22 mouse cellular contexts compared by ENCODE assay signal in the genomic region with DNA sequence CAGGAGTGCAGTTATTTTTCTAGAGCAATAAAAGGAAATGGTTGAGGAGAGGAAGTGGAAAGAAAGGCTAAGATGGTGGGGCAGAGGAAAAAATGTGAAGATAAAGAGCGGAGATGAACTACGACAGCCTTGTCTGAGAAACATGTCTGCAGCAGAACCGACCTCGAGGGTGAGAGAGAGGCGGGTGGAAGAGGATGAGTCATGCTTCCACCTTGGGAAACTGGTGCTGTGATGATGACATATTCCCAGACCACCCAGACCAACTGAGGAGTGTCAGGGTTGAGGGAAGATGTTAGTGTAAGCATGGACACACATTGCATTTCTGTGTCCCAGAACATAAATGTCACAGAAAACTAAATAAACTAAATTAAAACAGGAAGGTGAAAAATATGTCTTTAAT. TPM values are rescaled to one million over a fixed set of nuclear protein-coding genes. Genes with fewer than 3 reads are reported as not detected.
DNase-seq lines count a peak whose midpoint lies in the region; ATAC-seq and TF ChIP-seq lines count a peak whose summit lies in the region.
"Had no signal": no experiment of that assay in that cellular context is flagged by ENCODE, and none has a peak within 500 bp of the region (broad histone marks: within the 10 kb centered on the region; RNA-seq: fewer than 3 reads in every experiment).

No protein-coding gene starts in this region.

- no peak for TF ChIP-seq POLR2A in lung, adult 2 months (IDR thresholded peaks at IDR 0.05; ENCODE audit: borderline replicate concordance, extremely low read depth, low read depth, low read length)

- no peak overlapping the region for H3K4me3 ChIP-seq in lung, adult 2 months (replicated peaks; ENCODE audit: extremely low read depth, low read depth, low read length)
- no peak overlapping the region for H3K4me3 ChIP-seq in liver, embryonic 11.5 days (ENCODE audit: low read depth, low read length)
- H3K4me3 ChIP-seq: embryonic facial prominence, embryonic 15.5 days; erythroblast, embryonic 14.5 days; forebrain, embryonic 10.5 days; gastrocnemius, adult 2 months; heart, adult 2 months; heart, embryonic 15.5 days; hindbrain, embryonic 10.5 days; hindbrain, embryonic 15.5 days had no signal

- H3K4me1 ChIP-seq in lung, adult 2 months (ENCODE audit: control insufficient read depth, insufficient read depth, low read length), result no peaks in the 10 kb centered on the region
- no peaks in the 10 kb centered on the region for H3K4me1 ChIP-seq in liver, embryonic 11.5 days (replicated peaks; ENCODE audit: control insufficient read depth, insufficient read depth, low read length)
- H3K4me1 ChIP-seq: embryonic facial prominence, embryonic 15.5 days; heart, embryonic 15.5 days; hindbrain, embryonic 10.5 days had no signal

- no peak overlapping the region for H3K9ac ChIP-seq in liver, embryonic 11.5 days (ENCODE audit: low read depth, low read length)
- H3K9ac ChIP-seq: embryonic facial prominence, embryonic 15.5 days; heart, embryonic 15.5 days; hindbrain, embryonic 15.5 days had no signal

- peak; percentile 70 for DNase-seq in adrenal gland, adult 2 months
- DNase-seq in adrenal gland, adult 18-20 months (ENCODE audit: low spot score in 2 of 2), result no peak
- DNase-seq in 416B (ENCODE audit: low read depth), result peak; percentile 84
- peak; percentile 65 for DNase-seq in adrenal gland, postnatal 14 days
- DNase-seq in lung, adult 2 months, result no peak
- DNase-seq in liver, embryonic 11.5 days (ENCODE audit: low spot score), result no peak
- DNase-seq: cerebellum, postnatal 10 days; embryo, embryonic 11 days; gastrocnemius, adult 2 months; gastrocnemius, postnatal 25 days; heart, adult 2 months; heart, postnatal 14 days had no signal

- peak; percentile 70 for ATAC-seq in megakaryocyte progenitor cell, adult 5-6 weeks (replicated peaks; ENCODE audit: poor library complexity)
- no peak for ATAC-seq in liver, embryonic 11.5 days (replicated peaks; ENCODE audit: low FRiP score)
- ATAC-seq: forebrain, embryonic 14.5 days; intestine, embryonic 16.5 days had no signal

- H3K27me3 ChIP-seq in liver, embryonic 11.5 days (replicated peaks; ENCODE audit: control insufficient read depth, insufficient read depth, low read length), result no peaks in the 10 kb centered on the region
- H3K27me3 ChIP-seq: heart, embryonic 15.5 days; hindbrain, embryonic 15.5 days had no signal

- WGBS in lung, adult 2 months, result 28% methylated on average over 5 of the region's 5 CpGs
- 36% methylated on average over 5 of the region's 5 CpGs for WGBS in liver, embryonic 11.5 days

- no peaks in the 10 kb centered on the region for H3K36me3 ChIP-seq in liver, embryonic 11.5 days (ENCODE audit: control insufficient read depth, insufficient read depth, low read length)
- H3K36me3 ChIP-seq: embryonic facial prominence, embryonic 15.5 days; forebrain, embryonic 10.5 days; heart, embryonic 15.5 days; hindbrain, embryonic 10.5 days; hindbrain, embryonic 15.5 days had no signal

- H3K9me3 ChIP-seq in liver, embryonic 11.5 days (ENCODE audit: control insufficient read depth, low read length), result no peaks in the 10 kb centered on the region
- H3K9me3 ChIP-seq: embryonic facial prominence, embryonic 15.5 days; forebrain, embryonic 10.5 days; heart, embryonic 15.5 days; hindbrain, embryonic 10.5 days; hindbrain, embryonic 15.5 days had no signal

- H3K27ac ChIP-seq in liver, embryonic 11.5 days (ENCODE audit: low read depth, low read length), result no peak overlapping the region
- H3K27ac ChIP-seq: embryonic facial prominence, embryonic 15.5 days; forebrain, embryonic 10.5 days; gastrocnemius, adult 2 months; heart, adult 2 months; heart, embryonic 15.5 days; hindbrain, embryonic 10.5 days; hindbrain, embryonic 15.5 days had no signal

- H3K4me2 ChIP-seq in liver, embryonic 11.5 days, result no peak overlapping the region
- H3K4me2 ChIP-seq: embryonic facial prominence, embryonic 15.5 days; heart, embryonic 11.5 days; heart, embryonic 15.5 days; hindbrain, embryonic 15.5 days had no signal

- no peak for TF ChIP-seq CTCF in lung, adult 2 months (IDR thresholded peaks at IDR 0.05; ENCODE audit: insufficient read depth, low read length)

RNA-seq across cellular contexts. Expression of a gene that starts 5.4 kb away (rescaled TPM):
- total RNA-seq in adrenal gland, adult 2 months (2021), result 10 to 100 TPM; 20.7 to 53.9 TPM
- 24.8 and 48.0 TPM in 2 replicates for polyA plus RNA-seq in adrenal gland, adult 2 months (2012; rRNA removed)
- 10 to 100 TPM; 36.7 to 46.5 TPM for total RNA-seq in adrenal gland, adult 18-20 months (2021)
- total RNA-seq in adrenal gland, postnatal 14 days (2021), result 26.7 and 38.1 TPM in 2 replicates
- total RNA-seq in megakaryocyte progenitor cell, adult 5-6 weeks (2015), result 6.8 and 7.2 TPM in 2 replicates
- total RNA-seq in megakaryocyte progenitor cell, adult 5-6 weeks (2017), result 1.2 and 1.9 TPM in 2 replicates
- 4.0 and 6.5 TPM in 2 replicates for polyA plus RNA-seq in lung, adult 2 months (2012; rRNA removed)
- 1.1 and 1.5 TPM in 2 replicates for polyA plus RNA-seq in liver, embryonic 11.5 days (2014; fragmentation: Nextera tagmentation; extraction: Ambion mirVana)

Comparison
In these comparisons a context has a peak if more than half of its experiments do, and no peak if none do; other contexts are left out.
1. DNase-seq: peak in adrenal gland, adult 2 months (single experiment), 416B (single experiment) and adrenal gland, postnatal 14 days (single experiment); none in adrenal gland, adult 18-20 months (0 of 2), lung, adult 2 months (single experiment) and liver, embryonic 11.5 days (single experiment).